Mouse (Mus musculus) urinary bladder, postnatal 14 days (tissue): ENCODE data around the gene Evx2.
A peak's percentile ranks its signal among the peaks of the same experiment; 100 is the strongest.

Source experiments
- DNase-seq: peaks from one replicate; pipeline ENCODE4 v3.0.0; 2021; ENCODE audit warnings: low spot score

Gene Evx2

GRCm38 (mm10) chr2:74681594-74682531 is 22.5 kb upstream of the Evx2 start:
- DNase-seq, result peak; percentile 46

GRCm38 (mm10) chr2:74680561-74681398 is 21.4 kb upstream of the Evx2 start:
- no peak for DNase-seq

GRCm38 (mm10) chr2:74679980-74680379 is 20.6 kb upstream of the Evx2 start:
- no peak for DNase-seq

GRCm38 (mm10) chr2:74679596-74679971 is 20.2 kb upstream of the Evx2 start:
- peak; percentile 16 for DNase-seq

- DNase-seq, result peak; percentile 18
Measured at GRCm38 (mm10) chr2:74678891-74679595, 19.7 kb upstream of the Evx2 start, which contains the start of gene Hoxd11. Hoxd11 (plus strand) TSS chr2:74679557.

DNA sequence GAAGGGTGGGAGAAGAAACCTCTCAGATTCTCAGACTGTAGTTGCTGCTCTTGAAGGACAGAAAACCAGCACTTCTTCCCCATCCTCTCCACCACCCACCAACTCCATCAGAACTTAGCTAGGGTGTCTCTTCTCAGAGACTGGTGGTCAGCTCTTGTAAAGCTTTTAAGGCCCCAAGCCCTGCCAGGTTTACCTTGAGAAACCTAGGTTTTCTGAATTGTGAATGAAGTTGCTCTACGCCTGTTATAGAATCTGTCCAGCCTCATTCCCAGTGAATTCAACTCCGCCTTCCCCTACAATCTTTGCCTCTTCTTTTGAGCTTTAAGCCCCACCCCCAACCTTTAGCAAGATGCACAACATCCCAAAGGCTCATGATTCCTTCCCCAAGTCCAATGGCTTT is 17.7 kb upstream of the Evx2 start:
- no peak for DNase-seq

DNA sequence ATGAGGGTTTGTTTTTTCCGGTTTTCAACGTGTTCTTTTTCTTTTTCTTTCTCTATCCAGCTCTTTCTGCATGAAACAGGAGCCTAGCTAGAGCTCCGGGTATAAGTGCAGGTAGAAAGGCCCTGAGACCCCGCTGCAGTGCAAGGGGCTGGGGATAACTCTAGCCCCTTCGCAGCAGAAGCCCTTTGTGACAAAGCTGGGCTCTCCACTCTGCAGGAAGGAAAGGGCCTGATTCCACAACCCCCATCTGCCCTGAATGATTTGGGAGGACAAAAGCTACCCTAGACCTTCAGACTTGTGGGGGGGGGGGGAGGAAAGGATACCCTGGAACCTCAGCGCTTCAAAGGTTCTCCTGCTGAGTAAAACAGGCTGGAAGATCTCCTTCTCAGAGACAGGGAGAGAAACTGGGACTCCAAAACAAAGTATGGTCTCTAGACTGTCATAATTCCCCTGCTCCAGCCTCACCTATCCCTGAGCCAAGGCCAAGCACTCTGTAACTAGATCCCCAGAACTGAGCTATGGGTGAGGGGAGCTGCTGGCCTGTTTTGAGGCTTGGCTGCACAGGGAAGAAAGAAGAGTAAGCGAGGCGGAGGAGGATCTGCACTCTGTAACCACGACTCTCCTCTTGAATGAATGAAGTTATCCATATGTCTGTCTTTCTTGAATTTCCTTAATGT is 17.2 kb upstream of the Evx2 start:
- DNase-seq, result no peak

GRCm38 (mm10) chr2:74675666-74676282 is 16.4 kb upstream of the Evx2 start:
- no peak for DNase-seq

DNA sequence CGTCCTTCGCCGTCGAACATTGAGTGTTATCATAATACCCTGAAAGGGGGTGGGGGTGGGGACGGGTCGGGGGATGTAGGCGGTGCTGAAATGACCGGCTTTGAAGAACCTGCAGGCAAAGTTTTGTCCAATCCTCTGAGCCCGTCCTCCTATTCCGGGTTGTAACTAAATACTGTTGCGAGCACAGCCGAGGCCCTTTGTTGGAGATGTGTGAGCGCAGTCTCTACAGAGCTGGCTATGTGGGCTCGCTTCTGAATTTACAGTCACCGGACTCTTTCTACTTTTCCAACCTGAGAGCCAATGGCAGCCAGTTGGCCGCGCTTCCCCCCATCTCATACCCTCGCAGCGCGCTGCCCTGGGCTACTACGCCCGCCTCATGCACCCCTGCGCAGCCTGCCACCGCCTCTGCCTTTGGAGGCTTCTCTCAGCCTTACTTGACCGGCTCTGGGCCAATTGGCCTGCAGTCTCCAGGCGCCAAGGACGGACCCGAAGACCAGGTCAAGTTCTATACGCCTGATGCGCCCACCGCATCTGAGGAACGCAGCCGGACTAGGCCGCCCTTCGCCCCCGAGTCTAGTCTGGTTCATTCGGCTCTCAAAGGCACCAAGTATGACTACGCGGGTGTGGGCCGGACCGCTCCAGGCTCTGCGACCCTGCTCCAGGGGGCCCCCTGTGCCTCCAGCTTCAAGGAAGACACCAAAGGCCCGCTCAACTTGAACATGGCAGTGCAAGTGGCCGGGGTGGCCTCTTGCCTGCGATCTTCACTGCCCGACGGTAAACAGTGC is 15.7 kb upstream of the Evx2 start, which contains the start of gene Hoxd12:
Hoxd12 (plus strand) TSS at position 133 of the 785 bp plus-strand sequence.
- DNase-seq, result no peak

DNA sequence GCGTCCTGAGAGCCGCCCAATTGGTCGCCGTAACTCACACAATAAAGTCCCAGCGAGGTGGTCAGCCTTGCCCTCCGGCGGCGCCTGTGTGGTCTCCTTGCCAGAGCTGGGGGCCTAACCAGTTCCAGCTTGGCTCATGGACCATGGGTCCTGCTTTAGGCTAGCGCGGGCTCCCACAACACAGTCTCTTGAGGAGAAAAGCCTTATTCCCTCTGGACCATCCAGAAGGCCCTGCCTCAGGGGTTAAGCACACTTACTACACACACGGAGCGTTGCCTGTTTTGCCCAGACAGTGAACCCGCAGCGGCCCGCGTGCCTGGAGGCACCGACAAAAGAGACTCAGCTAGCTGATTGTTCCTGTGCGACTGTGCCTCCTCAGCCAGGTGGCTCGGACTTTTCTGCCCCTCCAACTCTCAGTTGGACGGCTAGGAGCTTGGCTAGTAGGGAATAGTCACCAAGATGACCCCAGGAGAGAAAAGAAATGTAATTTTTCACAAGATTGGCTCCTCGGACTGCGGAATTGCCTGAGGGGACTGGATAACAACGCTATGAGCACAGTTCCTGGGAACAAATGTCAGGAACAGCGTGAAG is 14.6 kb upstream of the Evx2 start:
- no peak for DNase-seq

DNA sequence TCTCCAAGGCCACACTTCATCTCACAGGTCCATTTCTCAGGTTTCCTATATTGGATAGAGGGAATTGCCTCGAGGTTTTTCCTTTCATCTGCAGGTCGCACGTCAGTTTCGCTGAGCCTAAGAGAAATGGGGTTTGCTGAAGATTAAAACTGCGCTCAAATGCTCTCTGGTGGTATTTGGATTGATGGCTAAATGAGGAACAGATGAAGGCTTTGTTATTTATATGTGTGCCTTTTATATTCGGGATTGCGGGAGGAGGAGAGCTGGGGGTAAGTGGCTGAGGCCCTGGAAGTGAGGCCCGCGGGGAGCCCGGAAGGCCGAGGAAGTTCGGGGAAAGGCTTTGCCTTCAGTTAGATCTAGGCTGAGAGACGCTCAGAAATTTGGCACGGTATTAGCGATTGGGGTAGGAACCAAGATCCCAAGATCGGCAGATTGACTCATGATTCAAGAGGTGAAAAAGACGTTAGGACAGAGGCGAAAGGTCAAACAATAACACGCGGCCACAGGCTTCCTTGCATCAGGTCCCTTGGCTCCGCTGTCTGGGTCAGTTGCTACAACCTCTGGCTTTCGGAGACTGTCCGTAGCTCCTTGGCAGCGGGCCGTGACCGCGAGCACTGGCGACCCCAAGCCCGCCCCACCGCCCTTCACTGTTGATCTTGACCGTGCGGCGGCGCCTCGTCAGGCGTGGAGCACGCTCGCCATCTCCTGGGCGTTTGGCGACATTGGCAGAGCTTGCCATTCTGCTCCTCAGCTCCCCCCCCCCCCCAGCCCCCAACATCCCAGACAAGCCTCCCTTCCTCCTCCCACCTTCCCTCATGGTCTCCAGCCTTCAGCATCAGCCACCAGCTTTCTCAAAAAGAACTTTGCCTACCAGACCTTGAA is 13.4 kb upstream of the Evx2 start:
- DNase-seq, result peak; percentile 69

DNA sequence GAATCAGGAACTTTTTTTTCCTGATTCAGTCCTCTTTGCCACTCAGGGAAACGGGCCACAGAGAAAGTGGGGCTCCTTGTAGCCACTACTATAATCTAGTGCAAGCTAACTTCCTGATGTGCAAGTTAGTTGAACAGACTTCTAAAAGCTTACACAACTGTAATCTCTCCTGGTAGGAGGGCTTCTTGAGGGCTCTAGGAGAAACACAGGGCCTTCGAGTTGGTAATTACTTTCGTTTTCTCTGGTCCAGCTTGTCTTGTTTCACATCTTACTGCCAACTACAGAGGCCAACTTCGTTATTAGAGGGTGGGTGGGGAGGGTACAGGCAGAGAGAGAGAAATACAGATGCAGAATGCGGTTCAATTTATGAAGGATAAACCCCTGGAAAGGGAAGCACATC is 12.5 kb upstream of the Evx2 start:
- no peak for DNase-seq

DNA sequence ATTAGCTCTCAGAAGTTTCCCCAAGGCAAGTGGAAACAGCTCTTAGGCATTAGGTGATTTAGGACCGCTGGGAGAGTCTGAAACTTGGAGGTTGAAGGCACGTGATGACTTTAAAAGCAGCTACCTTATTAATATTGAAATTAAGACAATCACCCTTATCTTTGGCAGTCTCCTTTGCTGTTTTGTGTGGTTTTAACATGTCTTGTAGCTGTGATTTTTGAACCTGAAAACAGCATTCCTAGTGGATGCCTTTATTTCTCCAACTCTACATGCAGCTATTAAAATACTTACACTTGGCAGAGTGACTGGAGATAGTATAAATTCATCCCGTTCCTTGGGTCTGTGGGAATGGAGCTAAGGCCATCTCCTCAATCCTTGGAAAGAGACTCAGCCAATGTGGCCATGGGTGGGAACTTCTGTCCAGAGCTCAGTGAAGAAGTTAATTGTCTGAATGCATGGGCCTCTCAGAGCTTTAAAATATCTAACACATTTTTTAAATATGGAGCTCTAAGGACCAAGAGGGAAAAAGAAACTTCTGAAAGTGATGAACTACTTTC is 11.4 kb upstream of the Evx2 start:
- no peak for DNase-seq

DNA sequence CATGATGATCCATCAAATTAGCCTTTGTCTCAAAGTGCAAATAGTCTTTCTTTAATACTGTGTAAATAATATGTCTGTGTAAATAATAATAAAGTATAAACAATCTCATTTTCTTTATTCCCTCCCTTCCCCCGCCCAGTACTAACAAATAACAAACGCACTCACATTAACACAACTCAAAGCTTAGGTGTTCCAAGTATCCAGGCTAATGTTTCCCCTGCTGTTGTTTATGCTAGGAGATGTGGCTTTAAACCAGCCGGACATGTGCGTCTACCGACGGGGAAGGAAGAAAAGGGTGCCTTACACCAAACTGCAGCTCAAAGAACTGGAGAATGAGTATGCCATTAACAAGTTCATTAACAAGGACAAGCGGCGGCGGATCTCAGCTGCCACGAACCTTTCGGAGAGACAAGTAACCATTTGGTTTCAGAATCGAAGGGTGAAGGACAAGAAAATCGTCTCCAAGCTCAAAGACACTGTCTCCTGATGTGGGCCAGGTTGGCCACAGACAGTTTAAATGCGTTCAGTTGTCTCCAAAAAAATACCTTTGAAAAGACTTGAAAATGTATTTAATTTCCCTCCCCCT is 10.4 kb upstream of the Evx2 start:
- DNase-seq, result no peak

GRCm38 (mm10) chr2:74669230-74669578 is 9.8 kb upstream of the Evx2 start:
- no peak for DNase-seq

DNA sequence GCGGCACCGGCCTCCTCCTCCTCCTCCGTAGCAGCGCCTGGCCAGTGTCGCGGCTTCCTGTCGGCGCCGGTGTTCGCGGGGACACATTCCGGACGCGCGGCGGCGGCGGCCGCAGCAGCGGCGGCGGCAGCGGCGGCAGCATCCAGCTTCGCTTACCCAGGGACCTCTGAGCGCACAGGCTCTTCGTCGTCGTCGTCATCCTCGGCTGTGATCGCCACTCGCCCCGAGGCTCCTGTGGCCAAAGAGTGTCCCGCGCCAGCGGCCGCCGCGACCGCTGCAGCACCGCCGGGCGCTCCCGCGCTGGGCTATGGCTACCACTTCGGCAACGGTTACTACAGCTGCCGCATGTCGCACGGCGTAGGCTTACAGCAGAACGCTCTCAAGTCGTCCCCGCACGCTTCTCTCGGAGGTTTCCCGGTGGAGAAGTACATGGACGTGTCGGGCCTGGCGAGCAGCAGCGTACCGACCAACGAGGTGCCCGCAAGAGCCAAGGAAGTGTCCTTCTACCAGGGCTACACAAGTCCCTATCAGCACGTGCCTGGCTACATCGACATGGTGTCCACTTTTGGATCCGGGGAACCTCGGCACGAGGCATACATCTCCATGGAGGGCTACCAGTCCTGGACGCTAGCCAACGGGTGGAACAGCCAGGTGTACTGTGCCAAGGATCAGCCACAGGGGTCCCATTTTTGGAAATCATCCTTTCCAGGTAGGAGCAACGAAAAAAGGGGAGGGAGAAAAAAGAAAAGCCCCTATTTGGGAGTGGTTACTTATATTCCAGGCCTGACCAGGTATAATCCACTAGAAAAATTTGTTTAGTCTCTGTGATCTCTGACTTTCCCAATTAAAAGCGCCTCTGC is 9.2 kb upstream of the Evx2 start:
- DNase-seq, result no peak

- DNase-seq, result peak; percentile 32
Measured at GRCm38 (mm10) chr2:74667842-74668357, 8.5 kb upstream of the Evx2 start, which contains the start of gene Hoxd13. Hoxd13 (plus strand) TSS chr2:74668310.
